Mouse (Mus musculus): ENCODE measurements at regions not wholly inside any gene's neighbourhood (a gene's known extent, or its start where the extent isn't known, plus 50 kb on each side); places are given as distances from the start of the nearest gene placed in this dataset.
A peak's percentile ranks its signal among the peaks of the same experiment; 100 is the strongest.

- no peak for DNase-seq
- intact Hi-C loops (cut with DNase I), result no loop called here
Observed at GRCm38 (mm10) chr11:43370025-43370424, 56.0 kb downstream of the Pttg1 start.

- intact Hi-C loops (cut with DNase I), result no loop called here
- no peak for DNase-seq
Observed at GRCm38 (mm10) chr11:43368346-43368745, 57.7 kb downstream of the Pttg1 start.

- intact Hi-C loops (cut with DNase I), result no loop called here
- DNase-seq, result no peak
Observed at GRCm38 (mm10) chr11:43361858-43362257, 64.2 kb downstream of the Pttg1 start.

DNA sequence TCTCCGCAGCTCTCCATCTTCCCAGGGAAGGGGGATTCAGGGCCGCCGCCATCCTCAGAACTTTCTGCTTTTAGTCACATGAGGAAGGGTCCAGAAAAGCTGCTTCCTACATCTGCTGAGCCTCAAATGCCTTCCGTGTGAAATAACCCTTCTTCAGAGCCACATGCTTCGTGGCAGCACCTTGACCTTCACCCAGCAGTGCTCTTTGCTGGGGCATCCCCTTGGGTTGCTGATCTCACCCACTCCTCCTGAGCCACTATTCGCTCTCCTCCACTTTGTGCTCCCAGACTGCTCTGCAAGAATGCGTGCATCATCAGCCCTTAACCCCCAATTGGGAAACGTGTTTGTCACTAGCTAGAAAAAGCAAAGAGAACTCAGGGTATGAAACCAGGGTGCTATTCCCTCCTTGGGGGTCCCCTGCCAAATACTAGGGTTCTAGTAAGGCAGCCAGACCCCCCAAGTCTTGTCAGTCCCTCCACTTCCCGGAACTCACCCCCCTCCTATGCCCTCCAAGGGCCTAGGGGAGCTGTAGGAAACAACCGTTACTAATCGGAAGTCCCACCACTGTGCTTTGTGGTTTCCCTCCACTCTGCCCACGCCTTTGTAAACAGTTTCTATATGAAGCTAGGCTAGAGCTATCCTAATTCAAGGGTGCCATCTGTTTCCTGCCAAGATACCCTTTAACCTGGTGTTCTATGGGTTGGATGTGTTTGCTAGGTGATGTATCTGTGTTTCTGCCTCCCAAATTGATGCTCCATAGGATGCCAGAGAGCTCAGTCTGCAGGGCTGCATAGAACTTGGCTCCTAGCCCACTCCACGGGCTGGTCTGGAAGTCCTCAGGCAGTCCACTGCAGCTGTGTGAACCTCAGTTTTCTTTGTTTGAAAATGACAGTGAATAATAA, 67.4 kb downstream of the Pttg1 start:
- intact Hi-C loops (cut with DNase I), result no loop called here
- DNase-seq, result no peak

DNA sequence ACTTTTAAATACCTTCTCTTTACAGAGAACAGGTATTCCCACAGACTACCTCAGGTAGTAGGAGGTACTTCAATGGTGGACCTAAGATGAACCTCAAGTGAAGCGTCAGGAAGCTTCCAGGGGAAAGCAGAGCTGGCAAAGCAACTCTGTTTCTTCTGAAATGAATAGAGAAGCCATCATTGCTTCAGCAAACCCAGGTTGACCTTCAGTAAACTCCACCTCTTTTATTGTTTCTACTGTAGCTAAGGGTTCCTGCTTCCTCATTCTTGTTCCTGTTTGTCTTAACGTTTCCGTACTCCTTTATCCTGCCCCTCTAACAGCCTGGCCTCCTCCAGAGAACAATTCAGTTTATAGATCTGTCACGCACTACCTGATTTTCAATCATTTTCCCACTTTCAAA, 72.4 kb downstream of the Pttg1 start:
- no peak for DNase-seq
- intact Hi-C loops (cut with DNase I), result loop anchor here (5.0 kb wide), 1 partner anchor 59 kb away; no protein-coding TSS in a partner anchor

DNA sequence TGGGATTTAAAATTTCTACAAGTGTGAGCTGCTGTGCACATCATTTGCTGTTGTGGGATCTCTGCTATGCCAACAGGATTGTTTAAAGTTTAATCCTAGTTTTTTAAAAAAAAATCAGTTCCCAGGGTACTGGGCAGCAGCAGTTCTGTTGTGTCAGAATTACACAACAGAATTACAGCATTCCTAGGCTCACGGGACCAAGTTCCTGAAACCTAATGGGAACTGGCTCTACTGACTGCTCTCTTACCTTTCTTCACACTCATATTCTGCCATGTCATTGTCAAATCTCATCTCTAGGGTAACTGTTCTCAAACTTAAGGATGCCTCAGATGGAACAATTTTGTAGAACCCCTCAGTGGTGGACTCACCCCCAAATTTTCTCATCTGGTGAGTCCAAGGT, 73.0 kb downstream of the Pttg1 start:
- DNase-seq, result no peak
- intact Hi-C loops (cut with DNase I), result loop anchor here (5.0 kb wide), 1 partner anchor 59 kb away; no protein-coding TSS in a partner anchor

- DNase-seq, result no peak
- intact Hi-C loops (cut with DNase I), result loop anchor here (5.0 kb wide), 1 partner anchor 60 kb away; no protein-coding TSS in a partner anchor
Observed at GRCm38 (mm10) chr11:43351818-43352217, 74.2 kb downstream of the Pttg1 start.

DNA sequence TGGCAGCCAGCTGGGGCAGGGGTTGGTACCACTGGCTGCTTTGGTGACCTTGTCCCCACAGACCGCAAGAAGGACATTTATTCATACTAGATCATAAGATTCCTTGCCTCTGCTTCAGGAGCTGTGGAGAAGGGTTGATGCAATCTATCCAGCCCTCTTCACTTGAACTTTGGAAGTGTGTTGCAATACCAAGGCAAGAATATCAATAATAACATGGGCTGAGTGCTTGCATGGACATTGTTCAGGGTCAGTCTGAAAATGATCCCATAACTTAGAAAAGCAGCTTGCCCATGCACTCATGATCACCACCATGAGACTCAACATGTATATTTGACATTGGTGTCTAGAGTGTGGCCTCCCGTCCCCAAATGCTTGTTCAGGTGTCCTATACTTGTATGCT, 74.7 kb downstream of the Pttg1 start:
- DNase-seq, result no peak
- intact Hi-C loops (cut with DNase I), result loop anchor here (5.0 kb wide), 1 partner anchor 61 kb away; no protein-coding TSS in a partner anchor

DNA sequence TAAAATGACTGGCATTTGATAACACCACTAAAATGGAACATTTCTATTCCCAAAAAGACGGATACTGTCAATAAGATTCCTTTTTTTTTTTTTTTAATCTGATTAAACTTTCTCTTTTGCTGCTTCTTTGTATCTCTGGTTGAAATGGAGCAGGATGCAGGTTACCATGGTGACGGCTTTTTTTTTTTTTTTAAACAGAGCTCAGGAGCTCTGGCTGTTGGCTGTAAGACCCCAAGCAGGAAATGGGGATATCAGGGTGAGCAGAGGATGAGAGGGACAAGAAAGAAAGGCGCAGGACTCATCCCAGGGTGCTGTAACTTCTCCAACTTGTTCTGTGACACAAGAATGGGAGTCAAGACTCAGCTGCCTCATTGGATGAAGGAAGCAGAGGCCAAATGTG, 75.8 kb downstream of the Pttg1 start:
- intact Hi-C loops (cut with DNase I), result loop anchor here (5.0 kb wide), 1 partner anchor 62 kb away; no protein-coding TSS in a partner anchor
- DNase-seq, result no peak

- DNase-seq, result peak in 1 of 2 experiments; percentile 19
- intact Hi-C loops (cut with DNase I), result loop anchor here (2.0 kb wide), 2 partner anchors 85 to 137 kb away; no protein-coding TSS in a partner anchor
Observed at GRCm38 (mm10) chr11:43349564-43349963, 76.5 kb downstream of the Pttg1 start.

- intact Hi-C loops (cut with DNase I), result loop anchor here (1.0 to 2.0 kb wide), 3 partner anchors 84 to 349 kb away; no protein-coding TSS in a partner anchor
- peak; percentile 76 to 90 for DNase-seq
Observed at GRCm38 (mm10) chr11:43348571-43348970, 77.5 kb downstream of the Pttg1 start.

GRCm38 (mm10) chr11:43346489-43346888, 79.6 kb downstream of the Pttg1 start:
- intact Hi-C loops (cut with DNase I), result no loop called here
- DNase-seq, result no peak

- intact Hi-C loops (cut with DNase I), result no loop called here
- DNase-seq, result no peak
Observed at GRCm38 (mm10) chr11:43344767-43345561, 81.1 kb downstream of the Pttg1 start.

GRCm38 (mm10) chr11:43343574-43343973, 82.5 kb downstream of the Pttg1 start:
- intact Hi-C loops (cut with DNase I), result no loop called here
- no peak for DNase-seq

DNA sequence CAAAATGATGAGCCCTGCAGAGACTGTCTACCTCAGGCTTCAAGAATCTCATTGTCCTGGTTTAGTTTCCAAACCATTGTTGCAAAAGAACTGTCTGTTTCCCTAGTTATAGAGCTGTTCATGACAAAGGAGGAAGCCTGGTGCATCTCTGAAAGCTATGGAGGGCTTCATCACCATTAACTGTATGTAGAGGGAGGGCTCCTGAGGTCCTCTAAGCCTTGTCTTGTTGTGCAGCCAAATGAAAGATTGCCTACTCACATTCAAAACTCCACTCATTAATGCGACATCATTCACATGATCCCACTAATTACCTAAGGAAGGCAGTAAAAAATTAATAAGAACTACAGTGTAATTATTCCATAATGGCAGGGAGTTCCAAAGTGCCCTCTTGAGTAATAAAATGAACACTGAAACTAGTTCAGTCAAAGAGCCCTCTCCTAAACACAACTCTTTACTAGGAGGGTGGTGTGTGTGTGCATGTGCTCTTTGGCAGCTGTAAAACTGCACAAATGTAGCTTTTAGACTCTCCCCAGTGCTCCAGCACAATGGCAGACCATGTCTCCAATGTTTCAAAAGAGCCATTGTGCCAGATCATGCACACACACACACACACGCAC, 87.6 kb downstream of the Pttg1 start:
- intact Hi-C loops (cut with DNase I), result no loop called here
- DNase-seq, result no peak

GRCm38 (mm10) chr11:43335668-43336265, 90.3 kb downstream of the Pttg1 start:
- DNase-seq, result no peak
- intact Hi-C loops (cut with DNase I), result no loop called here

DNA sequence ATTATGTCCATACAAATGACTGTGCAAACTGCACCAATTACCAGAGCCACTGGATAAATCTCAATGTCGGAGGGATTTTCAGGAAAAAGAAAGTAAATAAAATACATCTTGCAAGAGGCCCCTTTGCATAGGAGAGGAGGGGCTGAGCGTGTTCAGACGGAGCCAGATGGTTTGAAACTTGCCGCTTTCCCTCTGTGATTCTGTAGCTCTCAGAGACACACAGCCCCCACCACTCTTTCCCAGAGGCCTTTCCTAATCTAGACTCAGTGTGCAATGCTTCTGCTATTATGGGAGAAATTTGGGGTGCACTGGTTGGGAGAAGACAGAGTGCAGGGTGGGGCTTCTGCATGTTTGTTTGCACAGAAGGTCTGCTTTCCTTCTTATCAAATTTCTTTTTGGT, 92.5 kb downstream of the Pttg1 start:
- intact Hi-C loops (cut with DNase I), result no loop called here
- no peak for DNase-seq

- DNase-seq, result no peak
- intact Hi-C loops (cut with DNase I), result no loop called here
Observed at GRCm38 (mm10) chr11:43313996-43314395, 112.1 kb downstream of the Pttg1 start.

Measured in heart, postnatal 36 days (tissue).